Mouse (Mus musculus) CD4-positive, CD25-positive, alpha-beta regulatory T cell, adult 4 months (primary cell): Measurements from ENCODE around the gene Col12a1. TPM values are rescaled to one million over a fixed set of nuclear protein-coding genes. Genes with fewer than 3 reads are reported as not detected.

Source experiments
- ATAC-seq: one replicate; pipeline ENCODE4 v1.8.0; 2017
- polyA plus RNA-seq, 2 experiments: library from polyadenylated mRNA; unstranded; fragments of 100-300 nt; shearing (Covaris generic); gene quantifications; one replicate each; pipeline ENCODE4 v1.2.1; 2017

Col12a1 gene
- polyA plus RNA-seq, 2 experiments from 2014 or later = not detected

- ATAC-seq = no peak
These were observed 115.2 kb downstream of the Col12a1 start for GRCm38 (mm10) chr9:79603448-79603847.

- no peak for ATAC-seq
These were observed 118.4 kb downstream of the Col12a1 start for GRCm38 (mm10) chr9:79600237-79600570.

GRCm38 (mm10) chr9:79599395-79600236 lies 119.0 kb downstream of the Col12a1 start:
- ATAC-seq = no peak

- ATAC-seq = no peak
These were observed 120.1 kb downstream of the Col12a1 start for GRCm38 (mm10) chr9:79598578-79598977.

GRCm38 (mm10) chr9:79586415-79587195 lies 132.0 kb downstream of the Col12a1 start:
- ATAC-seq = no peak

GRCm38 (mm10) chr9:79566838-79567237 lies 151.8 kb downstream of the Col12a1 start:
- no peak for ATAC-seq

- ATAC-seq = no peak
These were observed 165.3 kb downstream of the Col12a1 start for GRCm38 (mm10) chr9:79553297-79553696.

Other genes starting within 250 kb of the Col12a1 start
- gene Cox7a2, start 41.0 kb upstream of the Col12a1 start, polyA plus RNA-seq = 100 to 1,000 TPM; 198 to 259 TPM
- gene Tmem30a, start 74.7 kb upstream of the Col12a1 start, polyA plus RNA-seq = 10 to 100 TPM; 34.2 to 49.1 TPM